Mouse (Mus musculus) spleen, adult 12 weeks (tissue): Measurements from ENCODE around the gene Olfr1501.
"Not testable (repeated sequence)": the region's sequence is repeated elsewhere in the genome, so short reads cannot be mapped to it uniquely, and the experiment has no call there.

Source experiments
- DNase-seq: peaks from one replicate; pipeline ENCODE4 v3.0.0; 2022; ENCODE audit warnings: low spot score

Olfr1501 gene

GRCm38 (mm10) chr19:13850592-13850991, at the start of gene Olfr1501:
Olfr1501 (minus strand) TSS chr19:13850692.
- DNase-seq: not testable (repeated sequence)

GRCm38 (mm10) chr19:13897828-13898227, 47.3 kb upstream of the Olfr1501 start, which contains the start of gene Olfr1504:
Olfr1504 (minus strand) TSS chr19:13897928.
- DNase-seq: no peak

GRCm38 (mm10) chr19:13861495-13861894, 11.0 kb upstream of the Olfr1501 start, which contains the start of gene Olfr1502:
Olfr1502 (plus strand) TSS chr19:13861795.
- no peak for DNase-seq

GRCm38 (mm10) chr19:13830388-13830787, 20.1 kb downstream of the Olfr1501 start, which contains the start of gene Olfr1500:
Olfr1500 (minus strand) TSS chr19:13830488.
- DNase-seq: no peak

GRCm38 (mm10) chr19:13828447-13828846, 22.0 kb downstream of the Olfr1501 start:
- no peak for DNase-seq

- no peak for DNase-seq
These were observed 29.6 kb downstream of the Olfr1501 start for GRCm38 (mm10) chr19:13820847-13821246.

- no peak for DNase-seq
These were observed 31.1 kb downstream of the Olfr1501 start, which contains the start of gene Olfr1499 for GRCm38 (mm10) chr19:13819347-13819746. Olfr1499 (minus strand) TSS chr19:13819447.

GRCm38 (mm10) chr19:13818827-13819226, 31.7 kb downstream of the Olfr1501 start:
- DNase-seq: no peak

- no peak for DNase-seq
These were observed 37.7 kb downstream of the Olfr1501 start for GRCm38 (mm10) chr19:13812823-13813222.

- DNase-seq: not testable (repeated sequence)
These were observed 45.0 kb downstream of the Olfr1501 start for GRCm38 (mm10) chr19:13805486-13805885.

- DNase-seq: no peak
These were observed 52.4 kb downstream of the Olfr1501 start, which contains the start of gene Olfr1497 for GRCm38 (mm10) chr19:13798102-13798501. Olfr1497 (minus strand) TSS chr19:13798202.
